Mouse (Mus musculus) midbrain, postnatal 0 days (tissue): Measurements from ENCODE around the gene Il17d. TPM values are rescaled to one million over a fixed set of nuclear protein-coding genes. Genes with fewer than 3 reads are reported as not detected.
A peak's percentile ranks its signal among the peaks of the same experiment; 100 is the strongest.

Experiments
- ATAC-seq: fragments of 200-750 bp; cut with Nextera tagmentation; 2 replicates; pipeline ENCODE4 v1.8.0; 2017; ENCODE audit warnings: moderate number of reproducible peaks, mild to moderate bottlenecking, moderate TSS enrichment, moderate library complexity; ENCODE audit not compliant: low FRiP score
- DNase-seq: peaks from one replicate; pipeline ENCODE4 v3.0.0-alpha.2; 2015; ENCODE audit warnings: low spot score
- H3K27ac ChIP-seq: fragments of 300-500 bp; sonication (generic); 2 replicates; pipeline ENCODE4 v1.5.1; 2014; ENCODE audit warnings: low read depth, mild to moderate bottlenecking, low read length, mixed read lengths
- H3K27me3 ChIP-seq: fragments of 300-500 bp; sonication (generic); 2 replicates; pipeline ENCODE4 v1.6.1; 2014; ENCODE audit warnings: low read length, control low read depth, mixed read lengths; ENCODE audit not compliant: insufficient read depth
- H3K36me3 ChIP-seq: fragments of 300-500 bp; sonication (generic); 2 replicates; pipeline ENCODE4 v1.6.1; 2014; ENCODE audit warnings: low read length, control low read depth, mixed read lengths; ENCODE audit not compliant: insufficient read depth
- H3K4me1 ChIP-seq: fragments of 300-500 bp; sonication (generic); 2 replicates; pipeline ENCODE4 v1.6.1; 2014; ENCODE audit warnings: mild to moderate bottlenecking, control low read depth, antibody characterized with exemption, low read length, mixed read lengths; ENCODE audit not compliant: insufficient read depth
- H3K4me2 ChIP-seq: fragments of 300-500 bp; sonication (generic); 2 replicates; pipeline ENCODE4 v1.6.1; 2014; ENCODE audit warnings: low read depth, mild to moderate bottlenecking, low read length, mixed read lengths; ENCODE audit not compliant: poor library complexity, severe bottlenecking
- H3K4me3 ChIP-seq: fragments of 300-500 bp; sonication (generic); 2 replicates; pipeline ENCODE4 v1.5.1; 2014; ENCODE audit warnings: low read depth, mild to moderate bottlenecking, low read length, moderate library complexity
- H3K9ac ChIP-seq: fragments of 300-500 bp; sonication (generic); replicated peaks from 2 replicates; pipeline ENCODE4 v1.6.1; 2014; ENCODE audit warnings: mild to moderate bottlenecking, low read length, moderate library complexity, mixed read lengths; ENCODE audit not compliant: poor library complexity, severe bottlenecking
- H3K9me3 ChIP-seq: fragments of 300-500 bp; sonication (generic); 2 replicates; pipeline ENCODE4 v1.6.1; 2016; ENCODE audit warnings: low read length, control low read depth
- CTCF ChIP-seq: IDR thresholded peaks from 2 replicates; pipeline ENCODE4 v1.5.1; 2016; ENCODE audit warnings: antibody characterized with exemption, mild to moderate bottlenecking
- WGBS: fragments of 180-500 bp; shearing (Covaris S2); extraction: QIAGEN DNeasy Blood & Tissue Kit; methylation state at CpG from one replicate; pipeline ENCODE4 v1.1.7; 2014; 5-methylcytosine and 5-hydroxymethylcytosine counted together
- polyA plus RNA-seq: library from polyadenylated mRNA; unstranded; fragments of >200 nt; fragmentation: Nextera tagmentation; extraction: Ambion mirVana; gene quantifications from 2 replicates; pipeline ENCODE4 v1.2.1, GENCODE M21; 2015
- total RNA-seq: library from RNA; depleted of rRNA; stranded (reverse); fragments of >200 nt; gene quantifications from 2 replicates; pipeline ENCODE4 v1.2.3, GENCODE M21; 2014

Gene Il17d
- total and polyA plus RNA-seq, 2 experiments from 2014 or later: 7.0 to 40.7 TPM

- TF ChIP-seq CTCF: no peak
- peaks cover 15% of the 10 kb centered on the region; the same call in 1 of the 2 replicates for H3K4me1 ChIP-seq
- no peak overlapping the region; the same call in 1 of the 2 replicates for H3K4me2 ChIP-seq
- no peak overlapping the region for H3K4me3 ChIP-seq
- 0 out of 2 replicates have a peak, but pooled peaks cover 2% of the 10 kb centered on the region for H3K36me3 ChIP-seq
- H3K9ac ChIP-seq: no peak overlapping the region; the same call in 1 of the 2 replicates
- DNase-seq: peak; percentile 33
- H3K27me3 ChIP-seq: no peaks in the 10 kb centered on the region
- ATAC-seq: no peak
- H3K9me3 ChIP-seq: no peaks in the 10 kb centered on the region
- H3K27ac ChIP-seq: no peak overlapping the region
- WGBS: 17% methylated on average over 16 of the region's 16 CpGs
These were observed 12.9 kb downstream of the Il17d start for GRCm38 (mm10) chr14:57537261-57538015.

DNA sequence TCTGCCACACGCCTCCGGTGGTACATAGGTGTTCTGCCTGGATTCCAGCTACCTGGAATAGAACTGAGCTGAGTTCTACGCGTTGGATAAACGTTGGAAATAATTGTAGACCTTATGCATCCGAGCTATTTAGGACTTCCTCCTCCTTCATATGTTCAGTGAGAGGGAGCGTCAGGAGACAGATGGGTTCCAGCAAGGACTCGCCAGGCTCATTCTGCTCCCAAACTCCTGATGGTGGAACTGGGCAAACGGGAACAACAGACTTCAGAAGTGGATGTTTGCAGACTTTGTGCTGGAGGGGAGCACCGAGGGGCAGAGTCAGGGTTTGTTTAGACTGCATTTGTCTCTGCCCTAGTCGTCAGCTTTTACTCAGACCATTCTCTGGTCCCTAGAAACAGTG lies 16.1 kb downstream of the Il17d start:
- Histone ChIP-seq H3K36me3 (peaks cover 12% of the 10 kb centered on the region), H3K4me1 (peaks cover 5% of the 10 kb centered on the region; the same call in 1 of the 2 replicates), H3K4me3 (no peak overlapping the region), H3K27me3 (no peaks in the 10 kb centered on the region), H3K9ac (no peak overlapping the region), H3K9me3 (no peaks in the 10 kb centered on the region), H3K4me2 (no peak overlapping the region), H3K27ac (no peak overlapping the region)
- TF ChIP-seq CTCF: no peak
- ATAC-seq (no peak), DNase-seq (no peak)
- WGBS: 88% methylated on average over 11 of the region's 11 CpGs

GRCm38 (mm10) chr14:57542231-57542630 lies 17.7 kb downstream of the Il17d start:
- H3K36me3 ChIP-seq: peaks cover 12% of the 10 kb centered on the region
- TF ChIP-seq CTCF: no peak
- peaks cover 5% of the 10 kb centered on the region; the same call in 1 of the 2 replicates for H3K4me1 ChIP-seq
- H3K4me2 ChIP-seq: no peak overlapping the region
- ATAC-seq (no peak), DNase-seq (no peak)
- H3K4me3 ChIP-seq: no peak overlapping the region
- H3K27me3 ChIP-seq: no peaks in the 10 kb centered on the region
- no peak overlapping the region for H3K27ac ChIP-seq
- 50% methylated on average over 34 of the region's 34 CpGs for WGBS
- no peaks in the 10 kb centered on the region for H3K9me3 ChIP-seq
- no peak overlapping the region for H3K9ac ChIP-seq

DNA sequence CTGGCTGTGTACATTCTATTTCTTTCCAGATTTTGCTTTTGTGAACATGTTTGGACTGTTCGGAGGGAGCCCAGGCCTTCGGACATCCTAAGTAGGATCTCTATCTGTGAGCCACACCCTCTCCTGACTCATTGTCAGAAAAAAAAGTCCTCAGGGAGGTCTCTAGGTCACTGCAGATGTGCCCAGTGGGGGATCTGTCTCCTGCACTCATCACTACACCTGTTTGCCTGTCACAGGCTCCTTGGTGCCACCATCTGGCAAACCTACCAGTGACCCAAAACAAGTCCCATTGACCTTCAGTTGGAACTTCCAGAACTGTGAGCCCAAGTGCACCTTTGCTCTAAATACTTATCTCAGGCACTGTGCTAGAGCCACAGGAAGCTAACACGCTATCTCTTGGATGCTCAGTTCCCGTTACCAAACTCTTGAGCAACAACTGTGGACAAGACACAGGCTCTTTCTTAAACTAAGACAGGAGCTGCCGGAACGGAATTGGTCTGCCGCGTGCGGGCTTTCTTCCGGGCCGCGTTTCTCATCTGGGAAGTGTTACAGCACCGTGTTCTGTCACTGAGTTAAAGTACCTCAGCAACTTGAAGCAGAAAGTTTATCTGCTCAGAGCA lies 19.0 kb downstream of the Il17d start:
- ATAC-seq: no peak
- H3K9me3 ChIP-seq: no peaks in the 10 kb centered on the region
- H3K9ac ChIP-seq: no peak overlapping the region
- no peak overlapping the region for H3K27ac ChIP-seq
- no peak overlapping the region for H3K4me3 ChIP-seq
- DNase-seq: no peak
- H3K27me3 ChIP-seq: no peaks in the 10 kb centered on the region
- 93% methylated on average over 13 of the region's 13 CpGs for WGBS
- no peaks in the 10 kb centered on the region for H3K4me1 ChIP-seq
- H3K36me3 ChIP-seq: peaks cover 12% of the 10 kb centered on the region
- no peak overlapping the region for H3K4me2 ChIP-seq
- no peak for TF ChIP-seq CTCF

DNA sequence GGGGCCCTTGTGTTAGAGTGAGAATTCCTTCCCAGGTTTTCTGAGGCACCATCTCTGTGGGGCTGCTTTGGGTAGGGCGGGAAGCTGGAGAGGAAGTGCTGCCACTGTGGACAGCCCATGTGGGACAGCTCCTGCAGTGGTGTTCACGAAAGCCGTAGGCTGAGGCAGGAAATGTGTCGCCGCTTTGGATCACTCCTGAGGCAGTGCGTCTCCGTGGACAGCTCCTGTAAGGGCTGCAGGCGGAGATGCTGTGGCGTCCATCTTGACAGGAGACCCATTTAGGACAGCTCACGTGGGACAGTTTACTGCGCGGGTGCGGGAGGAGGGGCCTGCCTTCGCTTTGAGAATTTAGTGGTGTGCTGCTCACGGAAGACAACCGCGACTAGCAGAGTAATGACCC lies 20.9 kb downstream of the Il17d start:
- H3K27ac ChIP-seq: no peak overlapping the region
- H3K27me3 ChIP-seq: no peaks in the 10 kb centered on the region
- no peaks in the 10 kb centered on the region for H3K9me3 ChIP-seq
- H3K4me3 ChIP-seq: no peak overlapping the region
- H3K9ac ChIP-seq: no peak overlapping the region
- H3K4me2 ChIP-seq: no peak overlapping the region
- no peaks in the 10 kb centered on the region for H3K4me1 ChIP-seq
- ATAC-seq (no peak), DNase-seq (no peak)
- no peak for TF ChIP-seq CTCF
- peaks cover 21% of the 10 kb centered on the region for H3K36me3 ChIP-seq
- 84% methylated on average over 17 of the region's 17 CpGs for WGBS

DNA sequence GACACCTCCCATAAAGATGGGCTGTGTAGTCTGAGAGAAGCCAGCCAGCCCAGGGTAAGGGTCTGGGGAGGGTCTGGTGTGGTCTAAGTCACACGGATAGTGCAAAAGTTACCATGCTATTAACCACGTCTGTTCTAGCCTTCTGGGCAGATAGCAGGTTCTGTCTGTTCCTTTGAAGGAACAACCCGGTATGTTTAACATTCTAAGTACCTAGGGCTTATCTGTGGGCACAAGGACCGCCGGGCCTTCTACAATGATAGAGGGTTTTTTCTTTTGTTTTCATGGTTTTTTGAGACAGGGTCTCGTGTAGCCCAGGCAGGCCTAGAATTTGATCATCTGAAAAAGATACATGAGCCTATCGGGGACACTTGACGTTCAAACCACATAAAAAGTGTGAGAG lies 21.6 kb downstream of the Il17d start:
- Histone ChIP-seq H3K4me1 (no peaks in the 10 kb centered on the region), H3K9ac (no peak overlapping the region), H3K4me2 (no peak overlapping the region), H3K36me3 (peaks cover 21% of the 10 kb centered on the region), H3K27ac (no peak overlapping the region), H3K9me3 (no peaks in the 10 kb centered on the region), H3K27me3 (no peaks in the 10 kb centered on the region), H3K4me3 (no peak overlapping the region)
- no peak for TF ChIP-seq CTCF
- DNase-seq: no peak
- WGBS: 85% methylated on average over 8 of the region's 8 CpGs
- ATAC-seq: no peak
